Comparison of ENCODE assay signal across 8 mouse cellular contexts in genomic region chr2:13168743-13169142, GRCm38 (mm10).
A peak's percentile ranks its signal among the peaks of the same experiment; 100 is the strongest.
DNase-seq lines count a peak whose midpoint lies in the region; ATAC-seq and TF ChIP-seq lines count a peak whose summit lies in the region.

No protein-coding gene starts in this region.

- H3K9me3 ChIP-seq in hindbrain, embryonic 10.5 days: no peaks in the 10 kb centered on the region
- no peaks in the 10 kb centered on the region for H3K9me3 ChIP-seq in hindbrain, embryonic 14.5 days (ENCODE audit: control insufficient read depth, low read length)
- no peaks in the 10 kb centered on the region for H3K9me3 ChIP-seq in G1E (replicated peaks)

- WGBS in hindbrain, embryonic 10.5 days: 38% methylated on average over 5 of the region's 5 CpGs
- 42% methylated on average over 5 of the region's 5 CpGs for WGBS in hindbrain, embryonic 14.5 days
- 68% methylated on average over 5 of the region's 5 CpGs for WGBS in liver, adult 2 months
- WGBS in cerebellum, adult 2 months: 51% methylated on average over 5 of the region's 5 CpGs

- intact Hi-C loops in left cerebral cortex, postnatal 36 days (cut with DNase I): no loop called here

- TF ChIP-seq POLR2A in liver, adult 2 months (IDR thresholded peaks at IDR 0.05; ENCODE audit: extremely low read depth, insufficient read depth, low read length): no peak
- no peak for TF ChIP-seq POLR2A in cerebellum, adult 2 months (IDR thresholded peaks at IDR 0.05; ENCODE audit: borderline replicate concordance, insufficient read depth, low read length)

- H3K4me2 ChIP-seq in hindbrain, embryonic 14.5 days (replicated peaks): no peak overlapping the region

- H3K79me2 ChIP-seq in liver, adult 2 months (ENCODE audit: control insufficient read depth, insufficient read depth, low read length): no peaks in the 10 kb centered on the region

- no peaks in the 10 kb centered on the region for H3K36me3 ChIP-seq in hindbrain, embryonic 10.5 days
- no peaks in the 10 kb centered on the region for H3K36me3 ChIP-seq in hindbrain, embryonic 14.5 days (replicated peaks; ENCODE audit: control insufficient read depth, insufficient read depth)
- peaks cover 2% of the 10 kb centered on the region for H3K36me3 ChIP-seq in G1E (replicated peaks)
- no peaks in the 10 kb centered on the region; the same call in 1 of the 2 replicates for H3K36me3 ChIP-seq in liver, adult 2 months (ENCODE audit: control insufficient read depth, insufficient read depth, low read length)

- no peaks in the 10 kb centered on the region for H3K4me1 ChIP-seq in hindbrain, embryonic 10.5 days (replicated peaks)
- no peaks in the 10 kb centered on the region for H3K4me1 ChIP-seq in hindbrain, embryonic 14.5 days (replicated peaks; ENCODE audit: control insufficient read depth, insufficient read depth, low read length)
- H3K4me1 ChIP-seq in G1E (ENCODE audit: insufficient read depth, low read depth, low read length): no peaks in the 10 kb centered on the region
- H3K4me1 ChIP-seq in liver, adult 2 months (ENCODE audit: control insufficient read depth, insufficient read depth, low read length): no peaks in the 10 kb centered on the region
- H3K4me1 ChIP-seq in cerebellum, adult 2 months (ENCODE audit: control insufficient read depth, insufficient read depth, low read length): no peaks in the 10 kb centered on the region

- no peaks in the 10 kb centered on the region for H3K27me3 ChIP-seq in hindbrain, embryonic 10.5 days (ENCODE audit: insufficient read depth, poor library complexity, severe bottlenecking)
- no peaks in the 10 kb centered on the region for H3K27me3 ChIP-seq in hindbrain, embryonic 14.5 days (ENCODE audit: control insufficient read depth, insufficient read depth, low read length)
- H3K27me3 ChIP-seq in G1E (ENCODE audit: insufficient read depth, low read length): no peaks in the 10 kb centered on the region
- no peaks in the 10 kb centered on the region for H3K27me3 ChIP-seq in liver, adult 2 months (ENCODE audit: control insufficient read depth, insufficient read depth, low read length)
- no peaks in the 10 kb centered on the region for H3K27me3 ChIP-seq in cerebellum, adult 2 months (ENCODE audit: control insufficient read depth, insufficient read depth, low read length)

- peak; percentile 63 for DNase-seq in hindbrain, embryonic 10.5 days (ENCODE audit: low spot score)
- DNase-seq in hindbrain, embryonic 14.5 days (ENCODE audit: low spot score): no peak
- DNase-seq in G1E (ENCODE audit: low spot score): no peak
- peak; percentile 53 for DNase-seq in embryo, embryonic 10 days (ENCODE audit: low spot score)
- DNase-seq in liver, adult 2 months (ENCODE audit: extremely low read depth, low read depth, low spot score): no peak
- peak; percentile 37 for DNase-seq in yolk sac, embryonic 10.5 days (ENCODE audit: low spot score)
- no peak for DNase-seq in cerebellum, adult 2 months
- no peak for DNase-seq in left cerebral cortex, postnatal 36 days (ENCODE audit: low spot score in 2 of 2)

- no peak overlapping the region for H3K27ac ChIP-seq in hindbrain, embryonic 10.5 days
- no peak overlapping the region for H3K27ac ChIP-seq in hindbrain, embryonic 14.5 days
- no peak overlapping the region for H3K27ac ChIP-seq in liver, adult 2 months (replicated peaks; ENCODE audit: insufficient read depth, low read depth, low read length)
- no peak overlapping the region for H3K27ac ChIP-seq in cerebellum, adult 2 months (ENCODE audit: insufficient read depth, low read length)

- ATAC-seq in hindbrain, embryonic 14.5 days (ENCODE audit: low FRiP score): no peak
- ATAC-seq in G1E (ENCODE audit: extremely low read depth, insufficient number of reproducible peaks, low FRiP score, poor library complexity, severe bottlenecking): no peak

- no peak overlapping the region for H3K4me3 ChIP-seq in hindbrain, embryonic 10.5 days
- no peak overlapping the region for H3K4me3 ChIP-seq in hindbrain, embryonic 14.5 days (replicated peaks; ENCODE audit: low read length)
- no peak overlapping the region for H3K4me3 ChIP-seq in G1E (ENCODE audit: low read depth, low read length)
- no peak overlapping the region for H3K4me3 ChIP-seq in liver, adult 2 months (ENCODE audit: insufficient read depth, low read depth, low read length)
- H3K4me3 ChIP-seq in cerebellum, adult 2 months (replicated peaks; ENCODE audit: insufficient read depth, low read depth, low read length): no peak overlapping the region

- peak; percentile 27 for TF ChIP-seq CTCF in G1E (IDR thresholded peaks at IDR 0.05; ENCODE audit: low read depth, low read length)
- peak; percentile 49 for TF ChIP-seq CTCF in liver, adult 2 months (IDR thresholded peaks at IDR 0.05; ENCODE audit: low read depth, low read length)
- TF ChIP-seq CTCF in cerebellum, adult 2 months (IDR thresholded peaks at IDR 0.05; ENCODE audit: borderline replicate concordance, insufficient read depth, low read depth, low read length): no peak

- H3K9ac ChIP-seq in hindbrain, embryonic 14.5 days: no peak overlapping the region
- H3K9ac ChIP-seq in liver, adult 2 months (ENCODE audit: low read depth, low read length): no peak overlapping the region

Comparison
In these comparisons a context has a peak if more than half of its experiments do, and no peak if none do; other contexts are left out.
1. DNase-seq: peak in hindbrain, embryonic 10.5 days (single experiment), embryo, embryonic 10 days (single experiment) and yolk sac, embryonic 10.5 days (single experiment); none in hindbrain, embryonic 14.5 days (single experiment), G1E (single experiment), liver, adult 2 months (single experiment), cerebellum, adult 2 months (0 of 2) and left cerebral cortex, postnatal 36 days (0 of 2).